Mouse (Mus musculus) Muller cell, postnatal 12 days (primary cell): ENCODE measurements around the gene Plbd2.

Experiments used
- DNase-seq: peaks from one replicate; pipeline ENCODE4 v3.0.0-alpha.2; 2015; ENCODE audit errors: inconsistent ontology term

Plbd2 gene

DNA sequence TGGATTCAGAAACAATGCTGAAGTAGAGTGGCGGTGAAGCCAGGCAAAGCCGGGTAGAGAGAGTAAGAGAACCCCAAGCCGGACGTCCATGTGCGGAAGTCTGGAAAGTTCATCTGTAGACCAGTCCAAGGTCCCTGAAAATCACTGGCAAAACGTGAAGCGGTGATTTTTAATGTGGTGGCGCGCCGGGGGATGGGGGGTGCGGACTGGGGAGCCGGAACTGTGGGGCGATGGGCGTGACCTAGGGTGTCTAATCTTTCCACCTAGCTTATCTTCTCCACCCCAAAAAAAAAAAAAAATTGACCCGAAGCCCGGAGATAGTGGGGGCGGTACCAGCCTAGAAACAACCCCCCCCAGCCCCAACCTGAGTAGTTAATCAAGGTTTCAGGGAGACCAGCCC, 65.9 kb downstream of the Plbd2 start:
- no peak for DNase-seq

DNA sequence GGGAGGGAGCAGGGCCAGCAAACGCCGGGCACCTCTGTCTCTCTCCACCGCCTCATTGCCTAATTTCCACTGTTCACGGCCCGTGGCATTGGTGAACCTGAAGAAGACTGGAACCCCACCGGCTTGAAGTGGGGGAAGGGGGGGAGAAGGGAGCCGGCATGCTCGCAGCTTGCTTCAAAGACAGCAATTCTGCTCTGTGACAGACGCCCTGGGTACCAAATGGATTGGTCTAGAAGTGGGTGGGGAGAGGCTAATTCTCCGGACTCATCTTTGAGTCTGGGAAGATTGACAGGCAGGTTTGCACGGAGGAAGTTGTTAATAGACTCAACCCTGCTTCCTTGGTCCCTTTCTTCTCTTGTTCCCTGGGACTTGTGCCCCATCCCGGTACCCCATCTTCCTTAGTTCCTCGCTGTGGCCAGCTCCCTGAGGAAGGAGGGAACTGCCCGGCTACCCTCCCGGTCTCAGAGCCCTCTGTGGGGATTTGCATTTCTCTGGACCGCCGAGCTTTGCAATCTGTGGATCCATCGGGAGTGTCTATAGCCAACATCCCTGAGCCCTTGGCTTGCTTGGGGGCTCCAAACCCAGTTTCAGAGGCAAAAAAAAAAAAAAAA, 66.4 kb downstream of the Plbd2 start:
- no peak for DNase-seq

DNA sequence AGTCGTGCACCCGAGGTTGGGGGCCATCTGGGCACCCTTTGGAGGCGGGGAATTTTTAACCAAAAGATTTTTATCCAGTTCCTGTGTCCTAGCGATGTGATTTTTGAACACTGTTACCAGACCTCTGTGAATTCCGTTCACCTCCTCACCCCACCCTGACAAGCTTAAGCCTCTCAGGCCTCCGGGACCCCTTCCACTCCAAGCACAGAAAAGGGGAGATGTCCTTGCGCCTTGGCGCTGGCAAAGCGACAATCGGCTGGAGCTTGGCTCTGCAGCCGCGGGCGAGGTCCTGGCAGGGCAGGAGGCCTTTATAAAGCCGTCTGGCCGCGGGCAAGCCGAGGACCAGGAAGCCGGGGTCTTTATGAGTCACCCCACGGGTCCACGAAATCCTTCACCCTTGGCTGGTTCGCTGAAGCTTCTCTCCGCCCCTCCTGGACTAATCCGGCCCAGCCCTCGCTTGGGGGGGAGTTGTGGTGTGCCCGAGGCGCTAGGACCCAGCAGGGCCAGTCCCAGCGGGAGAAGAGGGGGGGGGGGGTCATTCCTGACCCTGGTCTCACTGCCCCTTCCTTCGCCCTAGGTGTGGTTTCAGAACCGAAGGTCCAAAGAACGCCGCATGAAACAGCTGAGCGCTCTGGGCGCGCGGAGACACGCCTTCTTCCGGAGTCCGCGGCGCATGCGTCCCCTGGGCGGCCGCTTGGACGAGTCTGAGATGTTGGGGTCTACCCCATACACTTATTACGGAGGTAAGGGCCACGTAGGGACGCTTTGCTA, 67.5 kb downstream of the Plbd2 start:
- DNase-seq: no peak

DNA sequence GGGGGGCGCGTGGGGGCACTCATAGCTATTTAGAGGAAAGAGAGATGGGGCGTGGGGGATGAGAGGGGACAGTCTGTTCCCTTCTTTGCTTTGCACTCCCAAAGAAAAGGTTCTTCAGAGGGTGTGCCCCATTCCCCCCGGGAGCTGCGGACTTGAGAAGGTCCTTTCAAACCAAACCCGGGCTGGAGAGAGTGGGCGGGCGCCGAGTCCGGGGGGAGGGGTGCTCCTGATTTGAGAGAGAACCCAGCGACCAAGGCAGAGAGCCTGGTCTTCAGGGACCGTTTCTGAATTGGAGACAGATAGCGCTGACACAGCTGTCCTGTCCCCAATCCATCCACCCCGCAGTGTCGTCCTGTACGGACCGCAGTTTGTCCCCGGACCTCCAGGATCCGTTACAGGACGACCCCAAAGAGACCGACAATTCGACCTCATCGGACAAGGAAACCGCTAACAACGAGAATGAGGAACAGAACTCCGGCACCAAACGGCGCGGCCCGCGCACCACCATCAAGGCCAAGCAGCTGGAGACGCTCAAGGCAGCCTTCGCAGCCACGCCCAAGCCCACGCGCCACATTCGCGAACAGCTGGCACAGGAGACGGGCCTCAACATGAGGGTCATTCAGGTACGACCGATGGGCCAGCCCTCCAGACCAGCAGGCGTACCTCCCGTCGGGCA, 68.3 kb downstream of the Plbd2 start:
- DNase-seq: no peak

DNA sequence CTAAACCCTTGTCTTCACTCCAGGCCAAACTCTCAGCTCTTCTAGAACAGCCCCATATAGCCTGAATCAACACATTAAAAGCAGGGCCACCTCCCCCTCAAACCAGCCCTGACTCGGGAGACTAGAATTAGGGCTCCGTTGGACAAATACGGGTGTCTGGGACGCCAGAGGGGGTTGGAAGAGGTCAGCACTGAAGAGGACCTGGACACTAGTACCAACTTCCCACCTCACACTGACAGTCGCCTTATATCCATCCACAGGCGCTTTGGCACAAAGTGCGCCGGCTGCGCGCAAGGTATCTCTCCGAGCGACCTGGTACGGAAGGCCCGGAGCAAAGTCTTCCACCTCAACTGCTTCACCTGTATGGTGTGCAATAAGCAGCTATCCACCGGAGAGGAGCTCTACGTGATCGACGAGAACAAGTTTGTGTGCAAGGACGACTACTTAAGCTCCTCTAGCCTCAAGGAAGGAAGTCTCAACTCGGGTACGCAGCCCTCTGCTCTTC, 69.1 kb downstream of the Plbd2 start:
- DNase-seq: no peak
